Mouse (Mus musculus) G1E (cell line): ENCODE results near the gene Spr.

Experiments used
- CTCF ChIP-seq: IDR thresholded peaks from 2 replicates; pipeline ENCODE4 v1.5.1; 2012; ENCODE audit warnings: low read depth, low read length, inconsistent platforms, mixed read lengths
- GATA1 ChIP-seq: IDR thresholded peaks from 2 replicates; pipeline ENCODE4 v1.6.1; 2012; ENCODE audit warnings: borderline replicate concordance, low read length, inconsistent platforms, mixed read lengths

DNA sequence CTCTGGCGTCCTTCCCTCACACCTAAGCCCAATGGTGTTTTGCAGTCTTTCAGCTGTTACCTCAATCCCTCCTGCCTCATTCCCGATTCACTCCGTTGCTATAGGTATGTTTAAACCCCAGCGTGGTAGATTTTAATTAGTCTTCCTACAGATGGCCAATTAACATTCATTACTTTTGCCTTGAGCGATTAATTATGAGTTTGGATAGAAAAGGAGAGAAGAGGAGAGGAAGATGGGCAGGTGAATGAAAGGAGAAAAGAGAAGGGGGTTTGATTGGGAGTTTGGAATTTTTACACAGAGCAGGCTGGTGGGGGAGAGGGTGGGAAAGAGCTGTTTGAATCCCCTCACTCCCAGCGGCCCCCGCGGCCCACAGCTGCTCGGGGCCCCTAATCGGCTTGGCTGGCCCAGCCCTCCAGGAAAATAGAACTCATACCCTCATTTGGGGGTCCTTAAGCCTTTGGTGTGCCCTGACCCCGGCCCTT, 27.9 kb upstream of the Spr start:
- no peak for TF ChIP-seq GATA1
- no peak for TF ChIP-seq CTCF
